Comparison of ENCODE assay signal across 10 mouse cellular contexts in the genomic region with DNA sequence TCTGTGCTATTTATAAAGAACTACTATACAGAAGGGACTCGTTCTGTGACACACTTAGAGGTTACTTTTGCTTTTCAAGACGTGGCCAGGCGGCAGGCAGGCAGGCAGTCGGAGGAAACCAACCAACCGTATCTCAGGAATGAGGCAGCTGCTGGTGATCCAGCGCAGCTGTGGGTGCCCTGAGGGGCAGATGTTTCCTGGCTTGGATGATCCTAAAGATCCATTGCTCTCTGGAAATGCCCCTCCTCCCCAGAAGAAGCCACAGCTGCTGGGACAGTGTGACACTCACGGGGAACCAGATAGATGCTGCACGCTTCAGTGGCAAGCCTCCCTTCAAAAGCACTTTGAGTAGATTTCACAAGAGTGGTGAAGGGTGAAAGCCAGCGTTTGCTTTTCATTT. TPM values are rescaled to one million over a fixed set of nuclear protein-coding genes. Genes with fewer than 3 reads are reported as not detected.
DNase-seq lines count a peak whose midpoint lies in the region; ATAC-seq lines count a peak whose summit lies in the region.
"Had no signal": no experiment of that assay in that cellular context is flagged by ENCODE, and none has a peak within 500 bp of the region (broad histone marks: within the 10 kb centered on the region; RNA-seq: fewer than 3 reads in every experiment).

No protein-coding gene starts in this region.

- no peaks in the 10 kb centered on the region for H3K9me3 ChIP-seq in heart, embryonic 14.5 days (ENCODE audit: control insufficient read depth, low read length)
- H3K9me3 ChIP-seq in liver, embryonic 12.5 days (replicated peaks), result no peaks in the 10 kb centered on the region
- no peaks in the 10 kb centered on the region for H3K9me3 ChIP-seq in neural tube, embryonic 15.5 days (replicated peaks)
- H3K9me3 ChIP-seq: G1E had no signal

- no peaks in the 10 kb centered on the region for H3K36me3 ChIP-seq in heart, embryonic 14.5 days (ENCODE audit: control insufficient read depth, insufficient read depth, low read length)
- H3K36me3 ChIP-seq in liver, embryonic 12.5 days, result no peaks in the 10 kb centered on the region
- H3K36me3 ChIP-seq in neural tube, embryonic 15.5 days, result no peaks in the 10 kb centered on the region
- H3K36me3 ChIP-seq: G1E had no signal

- H3K4me2 ChIP-seq in heart, embryonic 14.5 days (ENCODE audit: low read length), result peak overlapping the region; percentile 53
- peak overlapping the region; percentile 22; the same call in 1 of the 2 replicates for H3K4me2 ChIP-seq in liver, embryonic 12.5 days
- H3K4me2 ChIP-seq in neural tube, embryonic 15.5 days, result peak overlapping the region; percentile 31

- ATAC-seq in heart, embryonic 14.5 days (ENCODE audit: insufficient number of reproducible peaks, insufficient read depth, low FRiP score, low read depth), result no peak
- peak; percentile 52 for ATAC-seq in granulocyte monocyte progenitor cell, adult 5-6 weeks (replicated peaks; ENCODE audit: poor library complexity, severe bottlenecking)
- ATAC-seq in liver, embryonic 12.5 days, result peak; percentile 56
- no peak for ATAC-seq in neural tube, embryonic 15.5 days (ENCODE audit: low FRiP score)

- peaks cover 12 to 13% of the 10 kb centered on the region in 2 experiments for H3K4me1 ChIP-seq in heart, embryonic 14.5 days (ENCODE audit: control insufficient read depth in 2 of 2, insufficient read depth in 2 of 2, low read length in 2 of 2)
- H3K4me1 ChIP-seq in liver, embryonic 12.5 days, result peaks cover 18% of the 10 kb centered on the region
- H3K4me1 ChIP-seq in neural tube, embryonic 15.5 days, result peaks cover 10% of the 10 kb centered on the region

- H3K27ac ChIP-seq in heart, embryonic 14.5 days (replicated peaks in 1 of 2; ENCODE audit: control insufficient read depth in 1 of 2, insufficient read depth in 1 of 2, low read depth in 2 of 2, low read length in 2 of 2), result 0 out of 4 replicates have a peak overlapping the region, but pooled peaks of 1 of the 2 experiments have one; percentile 19
- no peak overlapping the region for H3K27ac ChIP-seq in liver, embryonic 12.5 days
- no peak overlapping the region for H3K27ac ChIP-seq in neural tube, embryonic 15.5 days (replicated peaks)

- no peak overlapping the region; the same call in 1 of the 2 replicates for H3K9ac ChIP-seq in heart, embryonic 14.5 days (ENCODE audit: low read length)
- H3K9ac ChIP-seq in liver, embryonic 12.5 days, result no peak overlapping the region
- H3K9ac ChIP-seq in neural tube, embryonic 15.5 days (replicated peaks), result no peak overlapping the region

- DNase-seq in heart, postnatal 36 days, result no peak
- DNase-seq in spleen, postnatal 4 days (ENCODE audit: low spot score in 2 of 2), result no peak
- no peak for DNase-seq in layer of hippocampus, postnatal 36 days
- DNase-seq in cerebellum, postnatal 25 days, result no peak

- 6% methylated on average over 9 of the region's 9 CpGs for WGBS in heart, embryonic 14.5 days
- WGBS in liver, embryonic 12.5 days (ENCODE audit: insufficient replicate concordance), result 10% methylated on average over 9 of the region's 9 CpGs
- WGBS in neural tube, embryonic 15.5 days, result 10% methylated on average over 9 of the region's 9 CpGs

- H3K4me3 ChIP-seq in heart, embryonic 14.5 days (ENCODE audit: control insufficient read depth in 1 of 2, insufficient read depth in 1 of 2, low read depth in 1 of 2, low read length in 2 of 2), result no peak overlapping the region; a peak in 1 of 4 replicates
- H3K4me3 ChIP-seq in liver, embryonic 12.5 days, result no peak overlapping the region
- no peak overlapping the region for H3K4me3 ChIP-seq in neural tube, embryonic 15.5 days (replicated peaks)

- intact Hi-C loops in heart, postnatal 36 days (cut with DNase I), result no loop called here

- no peaks in the 10 kb centered on the region for H3K27me3 ChIP-seq in heart, embryonic 14.5 days (ENCODE audit: control insufficient read depth, insufficient read depth, low read length)
- no peaks in the 10 kb centered on the region for H3K27me3 ChIP-seq in liver, embryonic 12.5 days (replicated peaks)
- no peaks in the 10 kb centered on the region for H3K27me3 ChIP-seq in neural tube, embryonic 15.5 days (replicated peaks)

RNA-seq across cellular contexts. Expression of a gene that starts 18.9 kb away (rescaled TPM):
- polyA plus RNA-seq in heart, embryonic 14.5 days (2014; fragmentation: Nextera tagmentation; extraction: Ambion mirVana), result 0.27 and 0.30 TPM in 2 replicates
- under 1 TPM; 0.36 to 0.46 TPM for total RNA-seq in heart, postnatal 36 days (2021)
- 0.41 and 0.64 TPM in 2 replicates for total RNA-seq in granulocyte monocyte progenitor cell, adult 5-6 weeks (2014; fragmentation: Nextera tagmentation)
- 0.93 and 1.4 TPM in 2 replicates for total RNA-seq in granulocyte monocyte progenitor cell, adult 5-6 weeks (2017)
- 1.1 and 1.4 TPM in 2 replicates for polyA plus RNA-seq in liver, embryonic 12.5 days (2016; fragmentation: Nextera tagmentation; extraction: Ambion mirVana)
- polyA plus RNA-seq in neural tube, embryonic 15.5 days (2015; fragmentation: Nextera tagmentation; extraction: Ambion mirVana), result 0.17 and 1.1 TPM in 2 replicates
- total RNA-seq in layer of hippocampus, postnatal 36 days (2021), result under 1 TPM; 0.35 TPM

RNA-seq across cellular contexts. Expression of a gene that starts 27.9 kb away (rescaled TPM):
- 48.3 and 49.5 TPM in 2 replicates for polyA plus RNA-seq in heart, embryonic 14.5 days (2014; fragmentation: Nextera tagmentation; extraction: Ambion mirVana)
- total RNA-seq in heart, postnatal 36 days (2021), result 10 to 100 TPM; 31.9 to 34.3 TPM
- 44.7 and 59.2 TPM in 2 replicates for total RNA-seq in granulocyte monocyte progenitor cell, adult 5-6 weeks (2014; fragmentation: Nextera tagmentation)
- 147 and 160 TPM in 2 replicates for total RNA-seq in granulocyte monocyte progenitor cell, adult 5-6 weeks (2017)
- polyA plus RNA-seq in liver, embryonic 12.5 days (2016; fragmentation: Nextera tagmentation; extraction: Ambion mirVana), result 55.6 and 59.2 TPM in 2 replicates
- polyA plus RNA-seq in neural tube, embryonic 15.5 days (2015; fragmentation: Nextera tagmentation; extraction: Ambion mirVana), result 89.8 and 93.4 TPM in 2 replicates
- total RNA-seq in layer of hippocampus, postnatal 36 days (2021), result 10 to 100 TPM; 67.2 to 69.7 TPM

RNA-seq across cellular contexts. Expression of a gene that starts 42.0 kb away (rescaled TPM):
- 28.1 and 30.3 TPM in 2 replicates for polyA plus RNA-seq in heart, embryonic 14.5 days (2014; fragmentation: Nextera tagmentation; extraction: Ambion mirVana)
- 10 to 100 TPM; 18.2 to 19.6 TPM for total RNA-seq in heart, postnatal 36 days (2021)
- total RNA-seq in granulocyte monocyte progenitor cell, adult 5-6 weeks (2014; fragmentation: Nextera tagmentation), result 21.5 and 32.6 TPM in 2 replicates
- total RNA-seq in granulocyte monocyte progenitor cell, adult 5-6 weeks (2017), result 33.3 and 38.9 TPM in 2 replicates
- 39.7 and 42.0 TPM in 2 replicates for polyA plus RNA-seq in liver, embryonic 12.5 days (2016; fragmentation: Nextera tagmentation; extraction: Ambion mirVana)
- 22.4 and 27.5 TPM in 2 replicates for polyA plus RNA-seq in neural tube, embryonic 15.5 days (2015; fragmentation: Nextera tagmentation; extraction: Ambion mirVana)
- 10 to 100 TPM; 24.3 to 28.8 TPM for total RNA-seq in layer of hippocampus, postnatal 36 days (2021)

RNA-seq across cellular contexts. Expression of a gene that starts 42.1 kb away (rescaled TPM):
- 79.0 and 88.9 TPM in 2 replicates for polyA plus RNA-seq in heart, embryonic 14.5 days (2014; fragmentation: Nextera tagmentation; extraction: Ambion mirVana)
- total RNA-seq in heart, postnatal 36 days (2021), result 1 to 10 TPM in 1 of 2 experiments, under 1 TPM in 1; 0.95 to 1.1 TPM
- total RNA-seq in granulocyte monocyte progenitor cell, adult 5-6 weeks (2014; fragmentation: Nextera tagmentation), result 18.5 and 36.9 TPM in 2 replicates
- total RNA-seq in granulocyte monocyte progenitor cell, adult 5-6 weeks (2017), result 64.5 and 80.8 TPM in 2 replicates
- 173 and 177 TPM in 2 replicates for polyA plus RNA-seq in liver, embryonic 12.5 days (2016; fragmentation: Nextera tagmentation; extraction: Ambion mirVana)
- 11.7 and 34.1 TPM in 2 replicates for polyA plus RNA-seq in neural tube, embryonic 15.5 days (2015; fragmentation: Nextera tagmentation; extraction: Ambion mirVana)
- 1 to 10 TPM; 2.2 to 2.4 TPM for total RNA-seq in layer of hippocampus, postnatal 36 days (2021)

RNA-seq across cellular contexts. Expression of a gene that starts 45.9 kb away (rescaled TPM):
- 0.61 and 0.71 TPM in 2 replicates for polyA plus RNA-seq in heart, embryonic 14.5 days (2014; fragmentation: Nextera tagmentation; extraction: Ambion mirVana)
- not detected for total RNA-seq in heart, postnatal 36 days (2021)
- not detected in 2 replicates for total RNA-seq in granulocyte monocyte progenitor cell, adult 5-6 weeks (2014; fragmentation: Nextera tagmentation)
- not detected in 2 replicates for total RNA-seq in granulocyte monocyte progenitor cell, adult 5-6 weeks (2017)
- polyA plus RNA-seq in liver, embryonic 12.5 days (2016; fragmentation: Nextera tagmentation; extraction: Ambion mirVana), result 0.98 and 1.1 TPM in 2 replicates
- polyA plus RNA-seq in neural tube, embryonic 15.5 days (2015; fragmentation: Nextera tagmentation; extraction: Ambion mirVana), result 1.1 and 1.4 TPM in 2 replicates
- not detected for total RNA-seq in layer of hippocampus, postnatal 36 days (2021)
- polyA plus RNA-seq: G1E; large intestine, adult 2 months had no signal

Comparison
In these comparisons a context has a peak if more than half of its experiments do, and no peak if none do; other contexts are left out.
1. ATAC-seq: peak in granulocyte monocyte progenitor cell, adult 5-6 weeks (single experiment) and liver, embryonic 12.5 days (single experiment); none in heart, embryonic 14.5 days (single experiment) and neural tube, embryonic 15.5 days (single experiment).
2. Peak in every context shown above with its lines, with median percentiles within 50 percentile points of each other: H3K4me2 ChIP-seq.